Mouse (Mus musculus) spleen, postnatal 4 days (tissue): ENCODE measurements around the gene Olfr921.

Source experiments
- DNase-seq, 2 experiments: peaks; one replicate each; pipeline ENCODE4 v3.0.0; 2022; ENCODE audit warnings: low spot score in 2 of 2

The Olfr921 gene

DNA sequence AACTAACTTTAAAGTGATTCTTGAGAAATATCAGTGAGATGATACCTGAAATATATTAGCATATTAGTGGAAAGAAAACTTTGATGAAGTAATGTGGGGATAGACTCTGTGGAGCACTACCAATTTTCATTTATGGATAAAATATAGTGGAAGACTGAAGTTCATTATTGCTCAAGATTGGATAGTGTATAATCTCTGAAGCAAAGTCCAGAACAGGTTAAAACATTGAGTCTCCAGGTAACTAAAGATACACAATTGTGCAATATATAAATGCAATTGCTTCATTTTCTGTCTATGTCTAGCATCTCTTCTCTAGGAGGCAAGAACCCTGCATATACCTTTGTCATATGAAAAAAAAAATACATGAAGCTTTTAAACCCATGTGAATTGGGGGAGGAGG lies at the start of gene Olfr921:
Olfr921 (plus strand) TSS at position 301 of the 400 bp plus-strand sequence.
- DNase-seq, result no peak

DNA sequence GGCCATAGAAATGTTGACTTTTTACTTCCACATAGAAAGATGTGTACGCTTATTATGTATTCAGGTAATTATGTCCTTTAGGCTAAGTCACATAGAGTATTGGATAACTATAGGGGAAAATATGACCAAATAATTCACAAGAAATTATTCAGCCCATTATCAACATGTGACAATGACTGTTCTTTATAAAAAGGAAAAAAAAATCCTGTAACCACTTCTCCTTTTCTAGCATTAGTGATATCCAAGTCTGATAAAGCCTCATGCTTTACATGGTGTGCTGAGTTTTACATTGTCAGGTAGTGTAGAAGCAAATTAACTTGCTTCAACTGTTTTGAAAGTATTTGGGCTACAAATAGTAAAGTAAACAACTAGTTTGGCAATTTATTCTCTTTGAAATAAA lies 48.8 kb upstream of the Olfr921 start:
- no peak for DNase-seq

DNA sequence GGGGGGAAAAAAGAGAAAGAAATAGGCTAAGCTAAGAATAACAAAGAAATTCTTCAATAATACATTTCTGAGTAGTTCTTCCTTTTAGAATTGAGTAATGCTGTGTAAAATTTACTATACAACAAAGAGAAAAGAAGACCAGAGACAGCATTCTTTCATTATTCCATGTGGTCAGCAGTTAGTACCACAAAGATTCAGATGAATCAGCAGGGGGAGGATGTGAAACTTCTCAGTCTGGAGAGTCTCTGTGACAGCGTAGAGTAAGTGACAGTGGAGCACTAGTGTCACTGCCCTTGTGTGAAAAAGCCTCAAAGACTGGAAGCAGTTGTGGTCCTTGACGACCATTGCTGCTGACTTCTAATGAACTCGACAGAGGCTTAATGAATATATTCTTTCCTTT lies 44.6 kb upstream of the Olfr921 start:
- DNase-seq, result no peak

DNA sequence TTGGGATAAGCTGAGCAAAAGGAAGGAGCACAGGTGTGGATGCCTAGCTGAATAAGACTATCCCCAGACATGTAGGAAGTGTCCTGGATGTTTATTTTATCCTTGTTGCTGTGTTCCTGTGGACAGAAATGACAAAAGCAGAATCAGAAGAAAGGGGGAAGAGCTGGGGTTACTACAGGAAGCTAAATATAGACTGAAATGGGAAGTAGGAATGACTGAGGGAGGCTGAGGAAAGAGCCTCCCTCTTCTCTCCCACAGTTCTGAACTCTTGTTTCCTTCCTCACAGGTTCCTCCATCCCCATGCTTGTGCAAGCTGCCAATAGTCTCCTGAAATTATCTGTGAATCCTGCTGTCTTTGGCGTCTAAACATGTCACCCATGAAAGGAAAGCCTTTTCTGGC lies 31.5 kb upstream of the Olfr921 start:
- DNase-seq, result no peak

DNA sequence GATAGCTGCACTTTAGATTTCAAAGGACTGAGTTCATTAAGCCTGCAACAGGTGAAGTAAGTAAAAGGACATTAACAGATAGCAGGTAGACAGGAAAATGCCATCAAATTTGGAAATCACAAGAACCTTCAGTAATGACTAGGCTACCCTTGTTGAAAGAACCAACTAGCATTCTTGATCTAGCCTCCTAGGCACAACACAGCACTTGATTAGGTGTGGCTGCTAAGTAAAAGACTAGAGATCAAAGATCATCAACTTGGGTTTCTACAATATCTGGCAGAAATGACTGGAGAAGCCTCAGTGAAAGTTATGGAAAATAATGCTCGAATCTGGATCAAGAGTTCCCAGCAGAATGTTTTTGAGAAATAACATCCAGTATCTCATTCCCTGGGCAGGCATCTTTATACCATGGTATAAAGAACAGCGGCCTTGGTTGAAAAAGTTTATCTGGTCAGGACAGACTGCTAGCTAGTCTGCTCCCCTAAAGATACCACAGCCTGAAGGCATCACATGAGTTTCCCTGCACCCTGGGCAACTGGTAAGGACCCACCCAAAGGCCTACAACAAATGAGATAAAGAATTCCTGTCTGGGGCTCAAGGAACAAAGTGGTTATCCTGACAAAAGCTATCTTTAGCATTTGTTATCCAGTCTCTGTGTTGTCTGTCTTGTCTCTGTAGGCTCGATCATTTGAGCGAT lies 28.1 kb upstream of the Olfr921 start:
- no peak for DNase-seq

DNA sequence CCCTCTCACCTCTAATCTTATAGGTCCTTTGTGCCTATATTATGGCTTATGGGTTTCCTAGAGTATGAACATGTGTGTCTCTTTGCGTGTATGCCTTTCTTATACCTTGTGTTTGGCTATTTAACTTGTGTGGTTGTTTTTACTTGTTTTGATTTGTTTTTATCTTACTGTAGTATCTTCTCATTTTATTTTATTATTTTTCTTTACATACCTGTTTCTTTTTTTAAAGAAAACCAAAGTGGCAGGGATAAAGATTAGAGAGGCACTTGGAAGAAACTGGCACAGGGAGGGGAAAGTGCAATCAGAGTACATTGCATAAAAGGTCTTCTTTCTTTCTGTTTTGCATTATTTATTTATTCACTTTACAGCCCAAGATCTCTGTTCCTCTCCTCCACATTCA lies 20.9 kb upstream of the Olfr921 start, which contains the start of gene Olfr920:
Olfr920 (plus strand) TSS at position 301 of the 400 bp plus-strand sequence.
- DNase-seq, result no peak

DNA sequence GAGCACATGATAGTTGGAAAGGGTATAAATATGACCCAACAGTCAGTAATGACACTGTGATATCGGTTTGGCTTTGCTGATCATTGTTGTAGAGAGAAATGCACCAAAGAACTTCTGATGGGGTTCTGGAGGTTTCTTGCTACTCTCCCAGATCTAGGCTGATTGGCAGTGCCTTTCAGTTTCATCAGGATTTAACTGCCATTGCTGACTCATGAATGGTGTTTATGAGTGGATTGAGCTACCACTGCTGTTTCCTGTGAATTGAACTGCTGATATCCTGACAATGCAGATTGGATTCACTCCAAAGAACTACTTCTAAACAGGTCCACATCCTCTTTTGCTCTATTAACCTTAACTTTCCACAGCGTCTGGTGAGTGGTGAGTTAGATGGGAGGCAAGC lies 19.8 kb downstream of the Olfr921 start:
- no peak for DNase-seq

DNA sequence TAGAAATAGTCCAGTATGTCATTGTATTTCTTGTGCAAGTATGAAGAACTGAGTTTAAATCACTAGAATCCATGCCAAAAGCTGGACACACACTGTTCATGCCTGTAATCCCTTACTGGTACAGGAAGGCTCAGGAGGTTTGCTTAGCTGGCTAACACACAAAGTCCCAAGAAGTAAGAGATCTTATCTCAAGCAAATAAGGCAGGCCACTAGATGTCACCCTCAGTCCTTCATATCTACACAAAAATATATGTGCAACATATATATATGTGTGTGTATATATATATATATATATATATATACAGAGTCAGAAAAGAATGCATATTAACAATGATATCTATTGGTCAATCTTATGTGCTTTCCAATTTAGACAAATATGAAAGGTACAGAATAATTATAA lies 32.8 kb downstream of the Olfr921 start:
- no peak for DNase-seq

DNA sequence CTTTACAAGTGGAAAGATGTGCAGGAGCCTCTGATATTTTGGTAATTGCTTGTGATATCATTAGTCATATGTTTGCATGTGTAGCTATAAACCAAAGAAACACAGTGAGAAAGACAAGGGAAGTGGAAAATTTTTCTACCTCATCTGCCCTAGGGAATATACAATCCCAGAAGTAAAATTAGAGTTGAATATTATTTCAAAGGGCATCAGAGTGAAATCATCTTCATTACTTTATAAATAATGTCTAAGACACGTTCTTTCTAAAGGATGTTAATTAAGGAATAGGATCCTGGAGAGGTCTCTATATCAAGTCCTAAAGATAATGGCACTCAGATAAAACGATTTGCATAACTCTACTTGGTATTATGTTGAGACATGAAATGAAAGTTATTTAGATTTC lies 41.4 kb downstream of the Olfr921 start, which contains the start of gene Olfr922:
Olfr922 (plus strand) TSS at position 301 of the 400 bp plus-strand sequence.
- no peak for DNase-seq

DNA sequence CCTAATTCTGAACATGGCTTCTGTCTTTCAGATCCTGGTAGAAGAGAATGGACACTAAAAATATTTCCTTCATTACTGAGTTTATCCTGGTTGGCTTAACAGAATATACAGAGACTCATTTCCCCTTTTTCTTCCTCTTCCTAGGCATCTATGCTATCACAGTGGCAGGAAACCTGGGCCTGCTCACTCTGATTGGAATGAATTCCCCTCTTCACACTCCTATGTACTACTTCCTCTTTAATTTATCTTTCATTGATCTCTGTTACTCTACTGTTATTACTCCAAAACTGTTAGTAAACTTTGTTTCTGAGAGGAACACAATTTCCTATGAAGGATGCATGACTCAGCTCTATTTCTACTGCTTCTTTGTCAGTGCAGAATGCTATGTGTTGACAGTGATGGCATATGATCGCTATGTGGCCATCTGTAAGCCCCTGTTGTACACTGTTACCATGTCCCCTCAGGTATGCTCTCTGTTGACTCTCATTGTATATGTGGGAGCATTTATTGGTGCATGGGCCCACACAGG lies 42.7 kb downstream of the Olfr921 start:
- no peak for DNase-seq

DNA sequence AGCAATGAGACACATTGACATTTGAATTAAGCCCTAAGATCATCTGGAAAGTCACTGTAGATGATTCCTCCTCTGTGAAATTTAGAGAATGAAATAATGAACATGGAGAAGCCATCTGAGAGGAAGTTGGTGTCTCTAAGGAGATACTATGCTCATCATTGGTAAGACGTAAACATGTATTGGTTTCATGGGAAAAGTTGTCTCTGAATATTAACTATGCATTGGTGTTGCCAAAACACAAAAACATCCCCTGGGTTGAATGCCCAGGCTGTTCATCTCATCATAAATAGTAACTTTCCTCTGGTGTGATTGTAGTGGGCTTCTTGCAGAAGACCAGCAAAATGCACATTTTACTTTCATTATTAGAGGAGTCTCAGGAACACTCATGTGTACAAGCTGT lies 53.4 kb downstream of the Olfr921 start, which contains the start of gene Olfr923:
Olfr923 (plus strand) TSS at position 301 of the 400 bp plus-strand sequence.
- DNase-seq, result no peak
